Mouse (Mus musculus): ENCODE data around the gene Rnf103.

Rnf103 gene

GRCm38 (mm10) chr6:71492756-71493674, 679 bp upstream of the Rnf103 start:
- DNase-seq (ENCODE audit: low read depth, low spot score) = no peak

- DNase-seq (ENCODE audit: low read depth, low spot score) = peak; percentile 4
Observed at GRCm38 (mm10) chr6:71494341-71495020, 787 bp downstream of the Rnf103 start.

- no peak for DNase-seq (ENCODE audit: low read depth, low spot score)
Observed at GRCm38 (mm10) chr6:71500575-71500974, 6.9 kb downstream of the Rnf103 start.

- DNase-seq (ENCODE audit: low read depth, low spot score) = no peak
Observed at GRCm38 (mm10) chr6:71503001-71503400, 9.3 kb downstream of the Rnf103 start.

- DNase-seq (ENCODE audit: low read depth, low spot score) = no peak
Observed at GRCm38 (mm10) chr6:71503670-71504069, 10.0 kb downstream of the Rnf103 start.

- no peak for DNase-seq (ENCODE audit: low read depth, low spot score)
Observed at GRCm38 (mm10) chr6:71504091-71504490, 10.4 kb downstream of the Rnf103 start.

GRCm38 (mm10) chr6:71505671-71506070, 12.0 kb downstream of the Rnf103 start:
- no peak for DNase-seq (ENCODE audit: low read depth, low spot score)

GRCm38 (mm10) chr6:71519476-71519875, 25.8 kb downstream of the Rnf103 start:
- DNase-seq (ENCODE audit: low read depth, low spot score) = no peak

GRCm38 (mm10) chr6:71525556-71525955, 31.9 kb downstream of the Rnf103 start:
- no peak for DNase-seq (ENCODE audit: low read depth, low spot score)

- no peak for DNase-seq (ENCODE audit: low read depth, low spot score)
Observed at GRCm38 (mm10) chr6:71527056-71527455, 33.4 kb downstream of the Rnf103 start.

- no peak for DNase-seq (ENCODE audit: low read depth, low spot score)
Observed at GRCm38 (mm10) chr6:71527826-71528225, 34.1 kb downstream of the Rnf103 start.

GRCm38 (mm10) chr6:71530176-71530575, 36.5 kb downstream of the Rnf103 start:
- DNase-seq (ENCODE audit: low read depth, low spot score) = no peak

- DNase-seq (ENCODE audit: low read depth, low spot score) = no peak
Observed at GRCm38 (mm10) chr6:71537286-71537685, 43.6 kb downstream of the Rnf103 start.

- peak; percentile 92 for DNase-seq (ENCODE audit: low read depth, low spot score)
Observed at GRCm38 (mm10) chr6:71543686-71544499, 50.2 kb downstream of the Rnf103 start, which contains the start of gene Chmp3. Chmp3 (plus strand) TSS chr6:71543797.

GRCm38 (mm10) chr6:71555507-71555951, 61.8 kb downstream of the Rnf103 start:
- peak; percentile 15 for DNase-seq (ENCODE audit: low read depth, low spot score)

GRCm38 (mm10) chr6:71556826-71557225, 63.1 kb downstream of the Rnf103 start:
- no peak for DNase-seq (ENCODE audit: low read depth, low spot score)
